Mouse (Mus musculus): ENCODE results near the gene Ercc2. TPM values are rescaled to one million over a fixed set of nuclear protein-coding genes. Genes with fewer than 3 reads are reported as not detected.

Gene Ercc2
- polyA plus RNA-seq, 1 experiment, result 28.5 TPM

GRCm38 (mm10) chr7:19388699-19389413 is 7.0 kb downstream of the Ercc2 start:
- no peaks in the 10 kb centered on the region for H3K27me3 ChIP-seq (ENCODE audit: control insufficient read depth, insufficient read depth, low read length, poor library complexity, severe bottlenecking)
- H3K27ac ChIP-seq (ENCODE audit: insufficient read depth, low read length), result no peak overlapping the region
- H3K36me3 ChIP-seq (ENCODE audit: control insufficient read depth, insufficient read depth, low read length, poor library complexity, severe bottlenecking), result peaks cover 33% of the 10 kb centered on the region
- no peaks in the 10 kb centered on the region for H3K4me1 ChIP-seq (ENCODE audit: control insufficient read depth, insufficient read depth, low read length)
- no peak overlapping the region for H3K4me3 ChIP-seq (ENCODE audit: low read depth, low read length)
- no peak overlapping the region for H3K9ac ChIP-seq (ENCODE audit: low read depth, poor library complexity, severe bottlenecking)
- TF ChIP-seq EP300 (IDR thresholded peaks at IDR 0.05; ENCODE audit: insufficient read depth, low read depth, low read length), result no peak
- no peak for TF ChIP-seq POLR2A (IDR thresholded peaks at IDR 0.05; ENCODE audit: insufficient read depth, low read length)
- TF ChIP-seq CTCF (IDR thresholded peaks at IDR 0.05; ENCODE audit: low read depth, low read length), result no peak
- H3K9me3 ChIP-seq (replicated peaks; ENCODE audit: control insufficient read depth, insufficient read depth, low read length, poor library complexity, severe bottlenecking), result no peaks in the 10 kb centered on the region

- H3K27ac ChIP-seq (ENCODE audit: insufficient read depth, low read length), result no peak overlapping the region
- no peaks in the 10 kb centered on the region for H3K27me3 ChIP-seq (ENCODE audit: control insufficient read depth, insufficient read depth, low read length, poor library complexity, severe bottlenecking)
- peaks cover 22% of the 10 kb centered on the region for H3K36me3 ChIP-seq (ENCODE audit: control insufficient read depth, insufficient read depth, low read length, poor library complexity, severe bottlenecking)
- no peak overlapping the region for H3K9ac ChIP-seq (ENCODE audit: low read depth, poor library complexity, severe bottlenecking)
- H3K4me1 ChIP-seq (ENCODE audit: control insufficient read depth, insufficient read depth, low read length), result no peaks in the 10 kb centered on the region
- H3K4me3 ChIP-seq (ENCODE audit: low read depth, low read length), result no peak overlapping the region
- H3K9me3 ChIP-seq (replicated peaks; ENCODE audit: control insufficient read depth, insufficient read depth, low read length, poor library complexity, severe bottlenecking), result no peaks in the 10 kb centered on the region
- no peak for TF ChIP-seq EP300 (IDR thresholded peaks at IDR 0.05; ENCODE audit: insufficient read depth, low read depth, low read length)
- TF ChIP-seq POLR2A (IDR thresholded peaks at IDR 0.05; ENCODE audit: insufficient read depth, low read length), result no peak
- TF ChIP-seq CTCF (IDR thresholded peaks at IDR 0.05; ENCODE audit: low read depth, low read length), result no peak
These were observed 12.7 kb downstream of the Ercc2 start for GRCm38 (mm10) chr7:19394484-19394883.

- Histone ChIP-seq H3K4me1 (ENCODE audit: control insufficient read depth, insufficient read depth, low read length) (no peaks in the 10 kb centered on the region), H3K36me3 (ENCODE audit: control insufficient read depth, insufficient read depth, low read length, poor library complexity, severe bottlenecking) (peaks cover 6% of the 10 kb centered on the region; the same call in 1 of the 2 replicates), H3K27me3 (ENCODE audit: control insufficient read depth, insufficient read depth, low read length, poor library complexity, severe bottlenecking) (no peaks in the 10 kb centered on the region), H3K9me3 (replicated peaks; ENCODE audit: control insufficient read depth, insufficient read depth, low read length, poor library complexity, severe bottlenecking) (no peaks in the 10 kb centered on the region; the same call in 1 of the 2 replicates), H3K9ac (ENCODE audit: low read depth, poor library complexity, severe bottlenecking) (peak overlapping the region; percentile 60), H3K4me3 (ENCODE audit: low read depth, low read length) (peak overlapping the region; percentile 70), H3K27ac (ENCODE audit: insufficient read depth, low read length) (no peak overlapping the region)
- TF ChIP-seq EP300 (IDR thresholded peaks at IDR 0.05; ENCODE audit: insufficient read depth, low read depth, low read length) (no peak), POLR2A (IDR thresholded peaks at IDR 0.05; ENCODE audit: insufficient read depth, low read length) (peak; percentile 11)
These were observed 17.9 kb downstream of the Ercc2 start for GRCm38 (mm10) chr7:19399496-19400280.

- Histone ChIP-seq H3K27me3 (ENCODE audit: control insufficient read depth, insufficient read depth, low read length, poor library complexity, severe bottlenecking) (no peaks in the 10 kb centered on the region), H3K27ac (ENCODE audit: insufficient read depth, low read length) (no peak overlapping the region), H3K4me1 (ENCODE audit: control insufficient read depth, insufficient read depth, low read length) (no peaks in the 10 kb centered on the region), H3K9ac (ENCODE audit: low read depth, poor library complexity, severe bottlenecking) (no peak overlapping the region), H3K36me3 (ENCODE audit: control insufficient read depth, insufficient read depth, low read length, poor library complexity, severe bottlenecking) (no peaks in the 10 kb centered on the region), H3K9me3 (replicated peaks; ENCODE audit: control insufficient read depth, insufficient read depth, low read length, poor library complexity, severe bottlenecking) (no peaks in the 10 kb centered on the region; the same call in 1 of the 2 replicates), H3K4me3 (ENCODE audit: low read depth, low read length) (no peak overlapping the region)
- TF ChIP-seq EP300 (IDR thresholded peaks at IDR 0.05; ENCODE audit: insufficient read depth, low read depth, low read length), result no peak
- TF ChIP-seq CTCF (IDR thresholded peaks at IDR 0.05; ENCODE audit: low read depth, low read length), result peak; percentile 42
These were observed 19.1 kb downstream of the Ercc2 start for GRCm38 (mm10) chr7:19400946-19401345.

GRCm38 (mm10) chr7:19402535-19403112 is 20.8 kb downstream of the Ercc2 start:
- TF ChIP-seq EP300 (IDR thresholded peaks at IDR 0.05; ENCODE audit: insufficient read depth, low read depth, low read length), result no peak
- no peak for TF ChIP-seq POLR2A (IDR thresholded peaks at IDR 0.05; ENCODE audit: insufficient read depth, low read length)
- no peak for TF ChIP-seq CTCF (IDR thresholded peaks at IDR 0.05; ENCODE audit: low read depth, low read length)
- Histone ChIP-seq H3K9ac (ENCODE audit: low read depth, poor library complexity, severe bottlenecking) (no peak overlapping the region), H3K36me3 (ENCODE audit: control insufficient read depth, insufficient read depth, low read length, poor library complexity, severe bottlenecking) (no peaks in the 10 kb centered on the region), H3K9me3 (replicated peaks; ENCODE audit: control insufficient read depth, insufficient read depth, low read length, poor library complexity, severe bottlenecking) (no peaks in the 10 kb centered on the region; the same call in 1 of the 2 replicates), H3K27ac (ENCODE audit: insufficient read depth, low read length) (no peak overlapping the region), H3K4me1 (ENCODE audit: control insufficient read depth, insufficient read depth, low read length) (no peaks in the 10 kb centered on the region), H3K27me3 (ENCODE audit: control insufficient read depth, insufficient read depth, low read length, poor library complexity, severe bottlenecking) (no peaks in the 10 kb centered on the region), H3K4me3 (ENCODE audit: low read depth, low read length) (no peak overlapping the region)

All from ES-Bruce4 (cell line).